Mouse (Mus musculus) erythroblast, embryonic 14.5 days (primary cell): ENCODE data around the gene Ptprn2.

ENCODE experiments used
- GATA1 ChIP-seq: IDR thresholded peaks from 2 replicates; pipeline ENCODE4 v1.6.1; 2012; ENCODE audit warnings: low read length, inconsistent platforms, mixed read lengths
- TAL1 ChIP-seq: IDR thresholded peaks from 3 replicates; pipeline ENCODE4 v1.6.1; 2012; ENCODE audit warnings: low read length, inconsistent platforms, mixed read lengths

DNA sequence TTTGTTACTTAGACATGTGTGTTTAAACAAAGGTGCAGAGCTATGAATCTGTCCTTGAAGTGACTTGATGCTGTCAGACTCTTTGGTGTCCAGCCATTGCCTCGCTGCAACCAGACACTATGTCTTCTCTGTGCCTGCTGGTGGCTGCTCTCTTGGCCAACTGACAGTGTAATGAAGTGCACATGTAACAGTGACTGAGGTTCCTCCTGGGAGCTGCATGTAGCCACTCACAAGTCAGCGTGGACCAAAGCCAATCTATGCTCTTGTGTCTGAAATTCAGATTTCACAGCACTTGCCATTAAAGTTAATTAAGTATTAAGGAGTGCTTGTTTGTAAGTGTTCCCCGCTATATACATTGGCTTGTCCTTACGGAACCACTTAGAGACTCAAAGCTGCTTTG, 537.7 kb downstream of the Ptprn2 start:
- TF ChIP-seq TAL1: no peak
- TF ChIP-seq GATA1: no peak
